Mouse (Mus musculus) lung, postnatal 0 days (tissue): ENCODE data around the gene Esrrg.

Experiments used
- CTCF ChIP-seq: IDR thresholded peaks from 2 replicates; pipeline ENCODE4 v1.5.1; 2016; ENCODE audit warnings: antibody characterized with exemption, mild to moderate bottlenecking
- EP300 ChIP-seq: IDR thresholded peaks from 2 replicates; pipeline ENCODE4 v1.6.1; 2016; ENCODE audit warnings: antibody characterized with exemption, mild to moderate bottlenecking, control low read depth

DNA sequence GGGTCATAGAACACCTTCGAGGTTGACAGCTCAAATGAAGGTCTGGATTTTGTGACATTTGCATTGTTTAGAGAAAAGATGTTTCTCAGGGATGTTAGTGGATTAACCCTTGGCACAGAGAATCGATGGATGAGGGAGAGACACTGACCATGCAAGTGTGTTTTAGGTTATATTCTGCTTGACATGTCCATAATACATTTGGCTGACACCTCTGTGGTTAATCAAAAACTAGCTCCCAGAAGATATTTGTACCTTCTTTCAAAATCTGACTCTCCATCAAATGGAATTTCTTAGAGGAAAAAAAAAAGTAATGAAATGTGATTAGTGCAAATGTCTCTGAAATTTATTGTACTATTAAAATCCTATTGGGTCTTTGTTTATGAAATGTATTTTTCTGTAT lies 158.8 kb downstream of the Esrrg start:
- TF ChIP-seq CTCF (no peak), EP300 (no peak)
